Mouse (Mus musculus): ENCODE data around the gene Neurl1a.

GRCm38 (mm10) chr19:47142438-47142837, 36.2 kb upstream of the Neurl1a start:
- no peak for TF ChIP-seq CTCF (IDR thresholded peaks at IDR 0.05)
- TF ChIP-seq EP300 (IDR thresholded peaks at IDR 0.05), result no peak

Measured in lung, postnatal 0 days (tissue).